Mouse (Mus musculus): ENCODE results near the gene Arl6ip4. TPM values are rescaled to one million over a fixed set of nuclear protein-coding genes. Genes with fewer than 3 reads are reported as not detected.
A peak's percentile ranks its signal among the peaks of the same experiment; 100 is the strongest.

Arl6ip4 gene
- total RNA-seq, 2 experiments from 2014 or later: 36.0 to 40.9 TPM

GRCm38 (mm10) chr5:124150895-124151294, 35.0 kb downstream of the Arl6ip4 start:
- DNase-seq: no peak

- DNase-seq: no peak
Measured at GRCm38 (mm10) chr5:124152734-124153133, 36.8 kb downstream of the Arl6ip4 start.

- no peak for DNase-seq
Measured at GRCm38 (mm10) chr5:124155943-124156342, 40.1 kb downstream of the Arl6ip4 start.

- DNase-seq: no peak
Measured at GRCm38 (mm10) chr5:124158305-124158704, 42.4 kb downstream of the Arl6ip4 start.

GRCm38 (mm10) chr5:124159453-124159852, 43.6 kb downstream of the Arl6ip4 start:
- no peak for DNase-seq

- DNase-seq: no peak
Measured at GRCm38 (mm10) chr5:124161831-124162230, 45.9 kb downstream of the Arl6ip4 start.

GRCm38 (mm10) chr5:124162577-124162976, 46.7 kb downstream of the Arl6ip4 start:
- peak; percentile 59 for DNase-seq

GRCm38 (mm10) chr5:124163445-124163844, 47.6 kb downstream of the Arl6ip4 start:
- no peak for DNase-seq

GRCm38 (mm10) chr5:124165622-124166570, 50.0 kb downstream of the Arl6ip4 start:
- DNase-seq: peak; percentile 47

- no peak for DNase-seq
Measured at GRCm38 (mm10) chr5:124166741-124167140, 50.9 kb downstream of the Arl6ip4 start.

- DNase-seq: no peak
Measured at GRCm38 (mm10) chr5:124167621-124168020, 51.7 kb downstream of the Arl6ip4 start.

Other genes with a start within 250 kb of the Arl6ip4 start
- 1 to 10 TPM in 1 of 2 experiments, under 1 TPM in 1; 0.18 to 1.2 TPM for gene Hcar1, start 236.1 kb upstream of the Arl6ip4 start, total RNA-seq (2021)
- gene Denr, start 208.9 kb upstream of the Arl6ip4 start, total RNA-seq (2021): 10 to 100 TPM; 40.5 to 44.6 TPM
- not detected for gene Gm43518, start 188.7 kb upstream of the Arl6ip4 start, total RNA-seq (2021)
- 1 to 10 TPM; 1.4 to 1.8 TPM for gene Ccdc62, start 185.4 kb upstream of the Arl6ip4 start, total RNA-seq (2021)
- 1 to 10 TPM; 6.2 to 6.6 TPM for gene Hip1r, start 142.5 kb upstream of the Arl6ip4 start, total RNA-seq (2021)
- gene Vps37b, start 83.8 kb upstream of the Arl6ip4 start, total RNA-seq (2021): 1 to 10 TPM; 4.2 to 6.3 TPM
- 1 to 10 TPM; 7.9 to 9.5 TPM for gene Abcb9, start 20.3 kb upstream of the Arl6ip4 start, total RNA-seq (2021)
- 10 to 100 TPM; 10.0 to 10.4 TPM for gene Ogfod2, start 3.8 kb upstream of the Arl6ip4 start, total RNA-seq (2021)
- 10 to 100 TPM; 16.7 to 17.6 TPM for gene Pitpnm2, start 133.7 kb downstream of the Arl6ip4 start, total RNA-seq (2021)
- gene Mphosph9, start 211.9 kb downstream of the Arl6ip4 start, total RNA-seq (2021): 1 to 10 TPM; 2.5 to 2.8 TPM
- gene 2810006K23Rik, start 212.0 kb downstream of the Arl6ip4 start, total RNA-seq (2021): 1 to 10 TPM; 5.2 to 7.4 TPM
- 100 to 1,000 TPM; 113 to 116 TPM for gene Cdk2ap1, start 247.0 kb downstream of the Arl6ip4 start, total RNA-seq (2021)